Mouse (Mus musculus) gastrocnemius, postnatal 10 days (tissue): ENCODE results near the gene Wdr46. TPM values are rescaled to one million over a fixed set of nuclear protein-coding genes. Genes with fewer than 3 reads are reported as not detected.
"Not testable (repeated sequence)": the region's sequence is repeated elsewhere in the genome, so short reads cannot be mapped to it uniquely, and the experiment has no call there.

Experiments used
- DNase-seq: peaks from one replicate; pipeline ENCODE4 v3.0.0; 2021; ENCODE audit warnings: mixed read lengths
- total RNA-seq, 2 experiments: library from RNA; stranded (reverse); gene quantifications; 2 replicates each; pipeline ENCODE4 v1.2.3; 2021

The Wdr46 gene
- total RNA-seq, 2 experiments from 2014 or later, result 15.7 TPM

GRCm38 (mm10) chr17:33952015-33952414 lies 11.6 kb downstream of the Wdr46 start:
- not testable (repeated sequence) for DNase-seq

- no peak for DNase-seq
Observed at GRCm38 (mm10) chr17:33952879-33953278, 12.4 kb downstream of the Wdr46 start.

GRCm38 (mm10) chr17:33953310-33953709 lies 12.8 kb downstream of the Wdr46 start:
- DNase-seq, result no peak

- DNase-seq, result no peak
Observed at GRCm38 (mm10) chr17:33953961-33954565, 13.6 kb downstream of the Wdr46 start.

GRCm38 (mm10) chr17:33954646-33955554 lies 14.4 kb downstream of the Wdr46 start:
- peak; percentile 65 for DNase-seq

GRCm38 (mm10) chr17:33955555-33956214 lies 15.2 kb downstream of the Wdr46 start, which contains the start of the genes Vps52 and Rps18:
Vps52 (plus strand) TSS chr17:33955812.
Rps18 (minus strand) TSS chr17:33956001.
- DNase-seq, result peak; percentile 89

- DNase-seq, result no peak
Observed at GRCm38 (mm10) chr17:33956336-33956735, 15.9 kb downstream of the Wdr46 start.

GRCm38 (mm10) chr17:33957493-33957892 lies 17.0 kb downstream of the Wdr46 start:
- DNase-seq, result no peak

- DNase-seq, result no peak
Observed at GRCm38 (mm10) chr17:33958451-33958850, 18.0 kb downstream of the Wdr46 start.

GRCm38 (mm10) chr17:33959135-33959534 lies 18.7 kb downstream of the Wdr46 start:
- DNase-seq, result no peak

GRCm38 (mm10) chr17:33959948-33960347 lies 19.5 kb downstream of the Wdr46 start:
- peak; percentile 5 for DNase-seq

- DNase-seq, result no peak
Observed at GRCm38 (mm10) chr17:33962876-33963275, 22.4 kb downstream of the Wdr46 start.

GRCm38 (mm10) chr17:33965082-33965845 lies 24.8 kb downstream of the Wdr46 start:
- DNase-seq, result no peak

- no peak for DNase-seq
Observed at GRCm38 (mm10) chr17:33965846-33966550, 25.5 kb downstream of the Wdr46 start.

GRCm38 (mm10) chr17:33968489-33968888 lies 28.0 kb downstream of the Wdr46 start:
- peak; percentile 78 for DNase-seq

GRCm38 (mm10) chr17:33968927-33969326 lies 28.5 kb downstream of the Wdr46 start:
- no peak for DNase-seq

- no peak for DNase-seq
Observed at GRCm38 (mm10) chr17:33969394-33969793, 28.9 kb downstream of the Wdr46 start.

GRCm38 (mm10) chr17:33972691-33973090 lies 32.2 kb downstream of the Wdr46 start:
- no peak for DNase-seq

GRCm38 (mm10) chr17:33973572-33973971 lies 33.1 kb downstream of the Wdr46 start:
- no peak for DNase-seq

GRCm38 (mm10) chr17:33977861-33978557 lies 37.5 kb downstream of the Wdr46 start:
- no peak for DNase-seq

GRCm38 (mm10) chr17:33978631-33979031 lies 38.2 kb downstream of the Wdr46 start:
- peak; percentile 54 for DNase-seq
